Comparison of ENCODE assay signal across 7 mouse cellular contexts in the genomic region with DNA sequence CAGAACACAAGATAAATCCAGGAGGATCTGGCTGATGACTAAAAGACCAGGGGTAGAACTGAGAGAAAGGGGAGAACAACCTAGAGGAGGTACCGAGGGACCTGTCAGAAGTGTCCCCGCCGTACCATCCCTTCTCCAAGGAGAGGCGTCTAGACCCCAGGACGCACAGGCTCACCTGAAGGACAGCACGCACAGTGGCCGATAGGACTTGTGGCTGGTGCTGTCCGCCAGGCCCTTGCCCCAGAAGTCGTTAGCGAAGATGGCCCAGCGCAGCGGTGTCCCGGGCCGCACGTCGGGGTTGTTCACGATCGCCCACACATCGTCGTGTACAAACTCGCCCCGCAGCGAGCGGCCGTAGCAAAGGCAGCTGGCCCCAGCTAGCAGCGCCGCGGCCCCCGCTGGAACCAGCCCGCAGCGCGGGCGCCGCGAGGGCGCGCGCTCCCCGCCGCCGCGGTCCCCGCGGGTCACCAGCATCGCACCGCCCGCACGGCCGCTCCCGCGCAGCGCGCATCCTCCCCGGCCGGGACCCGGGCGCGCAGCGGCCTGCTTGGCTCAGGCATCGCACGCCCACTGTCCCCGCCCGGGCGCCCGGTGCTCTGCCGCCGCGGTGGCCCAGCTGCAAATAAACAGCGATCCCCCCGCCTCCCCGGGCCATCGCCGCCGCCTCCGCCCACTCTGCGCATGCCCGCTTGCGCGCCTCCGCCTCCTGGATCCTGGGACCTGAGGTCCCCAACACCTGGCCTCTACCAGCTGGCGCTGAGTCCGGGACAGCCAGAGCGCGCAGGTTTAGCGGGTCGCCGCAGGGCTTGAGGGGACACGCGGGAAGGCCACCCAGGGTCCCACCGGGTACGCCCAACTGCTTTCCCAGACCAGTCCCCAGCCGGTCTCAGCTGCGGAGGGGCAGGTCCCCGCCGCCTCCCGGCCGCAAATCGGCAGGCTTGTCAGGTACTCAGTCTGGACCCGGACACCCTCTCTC. TPM values are rescaled to one million over a fixed set of nuclear protein-coding genes. Genes with fewer than 3 reads are reported as not detected.
DNase-seq lines count a peak whose midpoint lies in the region; ATAC-seq and TF ChIP-seq lines count a peak whose summit lies in the region.

A gene (minus strand): TSS at position 664 of the 976 bp plus-strand sequence.

- H3K4me2 ChIP-seq in embryonic facial prominence, embryonic 13.5 days: peak within 1 kb of the TSS; percentile 98
- peak within 1 kb of the TSS; percentile 88 for H3K4me2 ChIP-seq in midbrain, postnatal 0 days (ENCODE audit: low read depth, low read length, poor library complexity, severe bottlenecking)

- H3K4me3 ChIP-seq in bone marrow macrophage, adult 2 months (ENCODE audit: insufficient read depth, low read length): peak within 1 kb of the TSS; percentile 52
- peak within 1 kb of the TSS; percentile 64 for H3K4me3 ChIP-seq in embryonic facial prominence, embryonic 13.5 days
- H3K4me3 ChIP-seq in midbrain, postnatal 0 days (ENCODE audit: low read depth, low read length): peak within 1 kb of the TSS; percentile 82

- H3K4me1 ChIP-seq in bone marrow macrophage, adult 2 months (ENCODE audit: control insufficient read depth, insufficient read depth, low read length): no peaks in the 10 kb centered on the region
- H3K4me1 ChIP-seq in embryonic facial prominence, embryonic 13.5 days: peaks cover 27% of the 10 kb centered on the region
- peaks cover 5% of the 10 kb centered on the region; the same call in 1 of the 2 replicates for H3K4me1 ChIP-seq in midbrain, postnatal 0 days (ENCODE audit: insufficient read depth, low read length)

- no peak for TF ChIP-seq POLR2A in bone marrow macrophage, adult 2 months (IDR thresholded peaks at IDR 0.05; ENCODE audit: borderline replicate concordance, low read depth, low read length)

- no peak for TF ChIP-seq CTCF in bone marrow macrophage, adult 2 months (IDR thresholded peaks at IDR 0.05; ENCODE audit: low read depth, low read length)
- no peak for TF ChIP-seq CTCF in midbrain, postnatal 0 days (IDR thresholded peaks at IDR 0.05)

- peak; percentile 69 for ATAC-seq in embryonic facial prominence, embryonic 13.5 days (ENCODE audit: insufficient number of reproducible peaks, insufficient read depth, low FRiP score, low TSS enrichment, low read depth)
- peak; percentile 81 for ATAC-seq in midbrain, postnatal 0 days (ENCODE audit: low FRiP score)

- peaks cover 60% of the 10 kb centered on the region for H3K27me3 ChIP-seq in embryonic facial prominence, embryonic 13.5 days
- 0 out of 2 replicates have a peak, but pooled peaks cover 4% of the 10 kb centered on the region for H3K27me3 ChIP-seq in midbrain, postnatal 0 days (ENCODE audit: insufficient read depth, low read length)

- H3K36me3 ChIP-seq in embryonic facial prominence, embryonic 13.5 days: no peaks in the 10 kb centered on the region
- H3K36me3 ChIP-seq in midbrain, postnatal 0 days (ENCODE audit: insufficient read depth, low read length): no peaks in the 10 kb centered on the region

- H3K9ac ChIP-seq in embryonic facial prominence, embryonic 13.5 days: peak within 1 kb of the TSS; percentile 80
- peak within 1 kb of the TSS; percentile 81 for H3K9ac ChIP-seq in midbrain, postnatal 0 days (replicated peaks; ENCODE audit: low read length, poor library complexity, severe bottlenecking)

- peak; percentile 88 for DNase-seq in heart, adult 8-10 months (ENCODE audit: low spot score)
- peak; percentile 58 to 67 for DNase-seq in kidney, adult 8-10 months
- peak; percentile 64 for DNase-seq in liver
- peak; percentile 64 for DNase-seq in midbrain, postnatal 0 days (ENCODE audit: low spot score)
- DNase-seq in spleen, postnatal 4 days (ENCODE audit: low spot score in 2 of 2): peak; percentile 40 to 77

- H3K9me3 ChIP-seq in embryonic facial prominence, embryonic 13.5 days: 0 out of 2 replicates have a peak, but pooled peaks cover 3% of the 10 kb centered on the region
- no peaks in the 10 kb centered on the region for H3K9me3 ChIP-seq in midbrain, postnatal 0 days (ENCODE audit: low read length)

- WGBS in embryonic facial prominence, embryonic 13.5 days: under 1% methylated on average over 87 of the region's 99 CpGs
- WGBS in midbrain, postnatal 0 days: under 1% methylated on average over 75 of the region's 99 CpGs

- no peak within 1 kb of the TSS for H3K27ac ChIP-seq in bone marrow macrophage, adult 2 months (ENCODE audit: insufficient read depth, low read depth, low read length)
- H3K27ac ChIP-seq in embryonic facial prominence, embryonic 13.5 days: no peak within 1 kb of the TSS
- H3K27ac ChIP-seq in midbrain, postnatal 0 days (ENCODE audit: low read depth, low read length): peak within 1 kb of the TSS; percentile 63

RNA-seq across cellular contexts. Expression of the gene that starts here (rescaled TPM):
- not detected in 2 replicates for polyA plus RNA-seq in bone marrow macrophage, adult 2 months (2012; ENCODE audit: insufficient read depth, insufficient read length, missing spikeins)
- 1.7 TPM in 2 replicates for polyA plus RNA-seq in embryonic facial prominence, embryonic 13.5 days (2015; fragmentation: Nextera tagmentation; extraction: Ambion mirVana)
- total RNA-seq in heart, adult 8-10 months (2022): 100 to 1,000 TPM in 2 of 4 experiments, 10 to 100 TPM in 2; 86.3 to 134 (median 102) TPM
- 29.4 and 30.9 TPM in 2 replicates for total RNA-seq in midbrain, postnatal 0 days (2014; rRNA removed)
- 1.6 and 2.0 TPM in 2 replicates for polyA plus RNA-seq in midbrain, postnatal 0 days (2015; fragmentation: Nextera tagmentation; extraction: Ambion mirVana)
